8 mouse cellular contexts compared by ENCODE assay signal in the genomic region with DNA sequence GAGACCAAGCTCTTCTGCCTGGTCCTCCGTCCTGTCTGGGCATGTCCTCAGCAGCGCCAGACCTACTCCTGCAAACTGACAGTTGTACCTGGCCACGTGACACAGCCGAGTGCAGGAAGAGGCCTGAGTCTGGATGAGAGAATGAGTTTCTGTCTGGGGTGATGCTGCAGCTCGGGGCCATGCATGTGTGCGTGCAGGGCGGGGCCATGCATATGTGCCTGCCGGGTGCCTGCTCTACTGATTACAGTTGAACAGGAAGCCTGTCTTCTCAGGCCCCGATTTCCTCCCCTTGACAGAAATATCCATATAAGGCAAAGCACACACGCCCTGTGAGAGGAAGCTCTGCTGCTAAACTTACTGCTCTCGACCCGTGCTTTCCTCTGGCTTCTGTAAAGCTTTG. TPM values are rescaled to one million over a fixed set of nuclear protein-coding genes. Genes with fewer than 3 reads are reported as not detected.
DNase-seq lines count a peak whose midpoint lies in the region; ATAC-seq and TF ChIP-seq lines count a peak whose summit lies in the region.

No protein-coding gene starts in this region.

- peak overlapping the region; percentile 70 for H3K27ac ChIP-seq in brown adipose tissue, adult 24 weeks (replicated peaks; ENCODE audit: low read depth, low read length)
- H3K27ac ChIP-seq in limb, embryonic 10.5 days: peak overlapping the region; percentile 75
- H3K27ac ChIP-seq in stomach, postnatal 0 days (replicated peaks): peak overlapping the region; percentile 70; the same call in 1 of the 2 replicates

- no peak for TF ChIP-seq EP300 in stomach, postnatal 0 days (optimal IDR thresholded peaks at IDR 0.05)

- peaks cover 3% of the 10 kb centered on the region for H3K4me1 ChIP-seq in brown adipose tissue, adult 24 weeks (ENCODE audit: control insufficient read depth, insufficient read depth, insufficient read length, low read length)
- H3K4me1 ChIP-seq in limb, embryonic 10.5 days: peaks cover 10% of the 10 kb centered on the region
- H3K4me1 ChIP-seq in stomach, postnatal 0 days (replicated peaks; ENCODE audit: control insufficient read depth, insufficient read depth): peaks cover 6% of the 10 kb centered on the region; the same call in 1 of the 2 replicates

- WGBS in limb, embryonic 10.5 days: 36% methylated on average over 12 of the region's 12 CpGs
- 7% methylated on average over 12 of the region's 12 CpGs for WGBS in stomach, postnatal 0 days

- DNase-seq in CD4-positive, CD25-positive, alpha-beta regulatory T cell, adult 2 months (ENCODE audit: low read depth, low spot score): peak; percentile 92
- peak; percentile 53 to 58 for DNase-seq in heart, postnatal 10 days
- DNase-seq in limb, embryonic 10.5 days (ENCODE audit: low spot score): peak; percentile 53
- DNase-seq in stomach, postnatal 0 days (ENCODE audit: low spot score): peak; percentile 73
- DNase-seq in frontal cortex, postnatal 36 days (ENCODE audit: low spot score in 2 of 2): no peak
- no peak for DNase-seq in right cerebral cortex, postnatal 25 days

- TF ChIP-seq CTCF in stomach, postnatal 0 days (IDR thresholded peaks at IDR 0.05; ENCODE audit: low read depth): no peak

- 0 out of 2 replicates have a peak overlapping the region, but pooled peaks have one; percentile 45 for H3K9ac ChIP-seq in stomach, postnatal 0 days (ENCODE audit: low read length)

- H3K27me3 ChIP-seq in limb, embryonic 10.5 days (ENCODE audit: low read depth, poor library complexity, severe bottlenecking): no peaks in the 10 kb centered on the region
- no peaks in the 10 kb centered on the region for H3K27me3 ChIP-seq in stomach, postnatal 0 days (ENCODE audit: control insufficient read depth, insufficient read depth, low read length)

- H3K4me3 ChIP-seq in brown adipose tissue, adult 24 weeks (ENCODE audit: insufficient read depth, low read depth, low read length): peak overlapping the region; percentile 21
- 0 out of 2 replicates have a peak overlapping the region, but pooled peaks have one; percentile 1 for H3K4me3 ChIP-seq in limb, embryonic 10.5 days
- no peak overlapping the region for H3K4me3 ChIP-seq in stomach, postnatal 0 days (ENCODE audit: low read depth, low read length)

- H3K9me3 ChIP-seq in limb, embryonic 10.5 days (replicated peaks): no peaks in the 10 kb centered on the region
- no peaks in the 10 kb centered on the region for H3K9me3 ChIP-seq in stomach, postnatal 0 days (ENCODE audit: control insufficient read depth, low read length)

- peak overlapping the region; percentile 38 for H3K4me2 ChIP-seq in stomach, postnatal 0 days (replicated peaks; ENCODE audit: low read depth)

- intact Hi-C loops in heart, postnatal 10 days (cut with DNase I): no loop called here

- peak; percentile 99 for ATAC-seq in megakaryocyte-erythroid progenitor cell, adult 5-6 weeks (replicated peaks; ENCODE audit: low FRiP score, low TSS enrichment, poor library complexity, severe bottlenecking)
- peak; percentile 92 for ATAC-seq in stomach, postnatal 0 days (ENCODE audit: low FRiP score, low TSS enrichment)

- H3K36me3 ChIP-seq in limb, embryonic 10.5 days: no peaks in the 10 kb centered on the region
- no peaks in the 10 kb centered on the region for H3K36me3 ChIP-seq in stomach, postnatal 0 days (ENCODE audit: control insufficient read depth, insufficient read depth, low read length)

RNA-seq across cellular contexts. Expression of a gene that starts 7.0 kb away (rescaled TPM):
- polyA plus RNA-seq in brown adipose tissue, adult 24 weeks (2012; ENCODE audit: insufficient read depth, insufficient read length, missing spikeins): not detected in 2 replicates
- not detected for total RNA-seq in heart, postnatal 10 days (2021)
- not detected in 2 replicates for polyA plus RNA-seq in limb, embryonic 10.5 days (2016; fragmentation: Nextera tagmentation; extraction: Ambion mirVana)
- 3.1 TPM in 1 of 2 replicates, not detected in the other for total RNA-seq in megakaryocyte-erythroid progenitor cell, adult 5-6 weeks (2014; fragmentation: Nextera tagmentation)
- total RNA-seq in megakaryocyte-erythroid progenitor cell, adult 5-6 weeks (2017): not detected in 2 replicates
- 0.06 and 0.40 TPM in 2 replicates for polyA plus RNA-seq in stomach, postnatal 0 days (2015; fragmentation: Nextera tagmentation; extraction: Ambion mirVana)

RNA-seq across cellular contexts. Expression of a gene that starts 8.7 kb away (rescaled TPM):
- polyA plus RNA-seq in brown adipose tissue, adult 24 weeks (2012; ENCODE audit: insufficient read depth, insufficient read length, missing spikeins): not detected in 2 replicates
- not detected for total RNA-seq in heart, postnatal 10 days (2021)
- polyA plus RNA-seq in limb, embryonic 10.5 days (2016; fragmentation: Nextera tagmentation; extraction: Ambion mirVana): 0.15 TPM in 1 of 2 replicates, not detected in the other
- total RNA-seq in megakaryocyte-erythroid progenitor cell, adult 5-6 weeks (2014; fragmentation: Nextera tagmentation): 1.6 and 2.3 TPM in 2 replicates
- not detected in 2 replicates for total RNA-seq in megakaryocyte-erythroid progenitor cell, adult 5-6 weeks (2017)
- 0.65 and 1.0 TPM in 2 replicates for polyA plus RNA-seq in stomach, postnatal 0 days (2015; fragmentation: Nextera tagmentation; extraction: Ambion mirVana)

RNA-seq across cellular contexts. Expression of a gene that starts 11.0 kb away (rescaled TPM):
- polyA plus RNA-seq in brown adipose tissue, adult 24 weeks (2012; ENCODE audit: insufficient read depth, insufficient read length, missing spikeins): 26.5 and 27.0 TPM in 2 replicates
- 10 to 100 TPM; 37.4 to 45.4 TPM for total RNA-seq in heart, postnatal 10 days (2021)
- 30.2 and 32.5 TPM in 2 replicates for polyA plus RNA-seq in limb, embryonic 10.5 days (2016; fragmentation: Nextera tagmentation; extraction: Ambion mirVana)
- 207 and 252 TPM in 2 replicates for total RNA-seq in megakaryocyte-erythroid progenitor cell, adult 5-6 weeks (2014; fragmentation: Nextera tagmentation)
- 203 and 254 TPM in 2 replicates for total RNA-seq in megakaryocyte-erythroid progenitor cell, adult 5-6 weeks (2017)
- 27.3 and 34.9 TPM in 2 replicates for polyA plus RNA-seq in stomach, postnatal 0 days (2015; fragmentation: Nextera tagmentation; extraction: Ambion mirVana)

RNA-seq across cellular contexts. Expression of a gene that starts 55.1 kb away (rescaled TPM):
- 126 and 205 TPM in 2 replicates for polyA plus RNA-seq in brown adipose tissue, adult 24 weeks (2012; ENCODE audit: insufficient read depth, insufficient read length, missing spikeins)
- 100 to 1,000 TPM; 312 to 380 TPM for total RNA-seq in heart, postnatal 10 days (2021)
- 1.2 and 3.2 TPM in 2 replicates for polyA plus RNA-seq in limb, embryonic 10.5 days (2016; fragmentation: Nextera tagmentation; extraction: Ambion mirVana)
- not detected in 2 replicates for total RNA-seq in megakaryocyte-erythroid progenitor cell, adult 5-6 weeks (2014; fragmentation: Nextera tagmentation)
- total RNA-seq in megakaryocyte-erythroid progenitor cell, adult 5-6 weeks (2017): not detected in 2 replicates
- 392 and 473 TPM in 2 replicates for polyA plus RNA-seq in stomach, postnatal 0 days (2015; fragmentation: Nextera tagmentation; extraction: Ambion mirVana)

Comparison
In these comparisons a context has a peak if more than half of its experiments do, and no peak if none do; other contexts are left out.
1. DNase-seq: peak in CD4-positive, CD25-positive, alpha-beta regulatory T cell, adult 2 months (single experiment), heart, postnatal 10 days (2 of 2), limb, embryonic 10.5 days (single experiment) and stomach, postnatal 0 days (single experiment); none in frontal cortex, postnatal 36 days (0 of 2) and right cerebral cortex, postnatal 25 days (single experiment).
2. Peak in every context shown above with its lines, with median percentiles within 50 percentile points of each other: H3K27ac ChIP-seq.